Mouse (Mus musculus) midbrain, embryonic 10.5 days (tissue): Measurements from ENCODE around the gene Tmem186. TPM values are rescaled to one million over a fixed set of nuclear protein-coding genes. Genes with fewer than 3 reads are reported as not detected.

ENCODE experiments used
- DNase-seq: peaks from one replicate; pipeline ENCODE4 v3.0.0-alpha.2; 2017; ENCODE audit warnings: low spot score
- H3K27ac ChIP-seq: fragments of 300-500 bp; sonication (generic); replicated peaks from 2 replicates; pipeline ENCODE4 v1.5.1; 2016; ENCODE audit warnings: mild to moderate bottlenecking
- H3K27me3 ChIP-seq: fragments of 300-500 bp; sonication (generic); 2 replicates; pipeline ENCODE4 v1.6.1; 2016; ENCODE audit warnings: low read depth, mild to moderate bottlenecking; ENCODE audit not compliant: poor library complexity, severe bottlenecking
- H3K36me3 ChIP-seq: fragments of 300-500 bp; sonication (generic); 2 replicates; pipeline ENCODE4 v1.6.1; 2016; ENCODE audit warnings: mild to moderate bottlenecking, moderate library complexity
- H3K4me1 ChIP-seq: fragments of 300-500 bp; sonication (generic); 2 replicates; pipeline ENCODE4 v1.6.1; 2016
- H3K4me3 ChIP-seq: fragments of 300-500 bp; sonication (generic); 2 replicates; pipeline ENCODE4 v1.5.1; 2016; ENCODE audit warnings: mild to moderate bottlenecking, moderate library complexity
- H3K9me3 ChIP-seq: fragments of 300-500 bp; sonication (generic); replicated peaks from 2 replicates; pipeline ENCODE4 v1.6.1; 2016; ENCODE audit warnings: mild to moderate bottlenecking
- WGBS: fragments of 180-500 bp; shearing (Covaris S2); methylation state at CpG from one replicate; pipeline ENCODE4 v1.1.7; 2016; 5-methylcytosine and 5-hydroxymethylcytosine counted together
- polyA plus RNA-seq: library from polyadenylated mRNA; unstranded; fragments of >200 nt; fragmentation: Nextera tagmentation; extraction: Ambion mirVana; gene quantifications from 2 replicates; pipeline ENCODE4 v1.2.1, GENCODE M21; 2016

Tmem186 gene
- polyA plus RNA-seq, 1 experiment from 2014 or later = 25.7 TPM

DNA sequence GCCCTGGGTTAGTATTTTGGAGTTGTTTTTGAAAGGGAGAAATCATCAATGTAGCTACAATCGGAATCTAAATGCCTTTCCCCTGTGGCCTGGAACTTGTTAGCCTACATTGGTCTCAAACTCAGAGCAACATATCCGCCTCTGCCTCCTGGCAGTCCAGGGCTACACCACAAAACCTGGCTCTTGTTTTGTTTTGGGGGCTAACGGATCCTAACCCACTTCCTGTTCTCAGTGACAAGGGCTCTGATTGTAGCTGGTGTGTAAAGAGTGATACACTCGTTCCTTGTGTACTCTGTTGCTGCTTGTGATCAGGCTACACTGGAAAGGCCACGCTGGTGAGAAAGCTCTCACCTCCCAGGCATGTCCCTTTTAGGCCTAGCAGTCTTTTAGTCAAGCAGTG lies 6.1 kb downstream of the Tmem186 start:
- no peak for DNase-seq
- 91% methylated on average over 5 of the region's 5 CpGs for WGBS
- H3K36me3 ChIP-seq = peaks cover 44% of the 10 kb centered on the region
- H3K4me1 ChIP-seq = peaks cover 13% of the 10 kb centered on the region
- no peaks in the 10 kb centered on the region for H3K27me3 ChIP-seq
- H3K4me3 ChIP-seq = no peak overlapping the region
- no peak overlapping the region for H3K27ac ChIP-seq
- H3K9me3 ChIP-seq = no peaks in the 10 kb centered on the region

DNA sequence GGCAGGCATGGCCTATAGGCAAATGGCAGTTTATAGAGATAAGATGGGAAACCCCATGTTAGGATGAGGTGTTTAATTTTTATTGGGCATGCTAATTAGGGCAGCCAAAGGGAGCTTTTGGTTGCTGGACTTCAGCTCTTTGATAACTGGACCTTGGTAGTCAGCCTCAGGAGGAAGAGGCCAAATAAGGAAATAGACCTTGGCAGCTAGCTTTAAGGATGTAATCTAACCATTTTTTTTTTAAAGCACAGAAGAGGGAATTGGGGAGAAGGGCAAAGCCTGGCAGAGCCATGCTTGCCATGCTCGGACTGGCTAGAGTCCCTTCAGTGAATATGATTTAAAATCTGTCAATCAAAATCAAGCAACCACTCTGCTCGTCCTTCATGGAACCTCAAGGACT lies 7.1 kb downstream of the Tmem186 start:
- Histone ChIP-seq H3K9me3 (no peaks in the 10 kb centered on the region), H3K4me1 (peaks cover 3% of the 10 kb centered on the region), H3K27ac (no peak overlapping the region), H3K27me3 (no peaks in the 10 kb centered on the region), H3K36me3 (peaks cover 39% of the 10 kb centered on the region), H3K4me3 (no peak overlapping the region)
- 96% methylated on average over 2 of the region's 2 CpGs for WGBS
- no peak for DNase-seq

DNA sequence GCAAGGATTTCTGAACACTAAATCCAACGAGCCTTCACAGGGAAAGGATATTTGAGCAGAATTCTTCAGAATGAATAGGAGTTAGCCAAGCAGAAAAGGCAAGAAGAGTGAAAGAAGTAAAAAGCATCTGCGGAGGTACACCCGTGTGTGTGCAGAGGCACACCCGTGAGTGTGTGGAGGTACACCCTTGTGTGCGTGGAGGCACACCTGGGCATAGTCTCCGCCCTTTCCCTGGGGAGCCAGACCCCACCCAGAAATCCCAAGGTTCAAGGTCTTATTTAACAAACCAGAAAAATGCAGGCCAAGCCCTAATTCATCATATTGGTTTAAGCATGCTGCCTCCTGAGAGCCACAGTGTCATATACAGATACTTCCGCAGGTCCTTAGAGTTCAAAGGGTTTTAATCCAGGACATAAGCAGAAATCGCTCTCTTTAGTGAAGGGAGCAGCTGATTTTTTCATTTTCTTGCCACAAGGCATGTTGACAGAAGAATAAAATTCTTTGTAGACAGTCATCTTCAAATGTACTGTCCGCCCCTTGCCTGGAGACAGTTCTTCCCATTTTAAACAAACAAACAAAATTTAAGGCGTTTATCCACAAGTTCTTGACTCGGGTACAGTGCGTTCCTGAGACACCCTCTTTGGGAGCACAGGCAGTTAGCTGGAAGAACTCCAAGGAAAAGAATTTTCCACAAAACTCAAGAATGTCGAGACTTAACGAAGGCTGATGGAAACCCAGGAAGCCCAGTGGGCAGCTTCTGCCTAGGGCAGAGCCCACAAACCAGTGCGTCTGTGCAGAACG lies 17.0 kb downstream of the Tmem186 start:
- 0 out of 2 replicates have a peak, but pooled peaks cover 6% of the 10 kb centered on the region for H3K36me3 ChIP-seq
- H3K27ac ChIP-seq = no peak overlapping the region
- peaks cover 4% of the 10 kb centered on the region; the same call in 1 of the 2 replicates for H3K9me3 ChIP-seq
- H3K4me3 ChIP-seq = no peak overlapping the region
- DNase-seq = no peak
- H3K4me1 ChIP-seq = peaks cover 21% of the 10 kb centered on the region
- WGBS = 82% methylated on average over 16 of the region's 16 CpGs
- peaks cover 27% of the 10 kb centered on the region for H3K27me3 ChIP-seq

DNA sequence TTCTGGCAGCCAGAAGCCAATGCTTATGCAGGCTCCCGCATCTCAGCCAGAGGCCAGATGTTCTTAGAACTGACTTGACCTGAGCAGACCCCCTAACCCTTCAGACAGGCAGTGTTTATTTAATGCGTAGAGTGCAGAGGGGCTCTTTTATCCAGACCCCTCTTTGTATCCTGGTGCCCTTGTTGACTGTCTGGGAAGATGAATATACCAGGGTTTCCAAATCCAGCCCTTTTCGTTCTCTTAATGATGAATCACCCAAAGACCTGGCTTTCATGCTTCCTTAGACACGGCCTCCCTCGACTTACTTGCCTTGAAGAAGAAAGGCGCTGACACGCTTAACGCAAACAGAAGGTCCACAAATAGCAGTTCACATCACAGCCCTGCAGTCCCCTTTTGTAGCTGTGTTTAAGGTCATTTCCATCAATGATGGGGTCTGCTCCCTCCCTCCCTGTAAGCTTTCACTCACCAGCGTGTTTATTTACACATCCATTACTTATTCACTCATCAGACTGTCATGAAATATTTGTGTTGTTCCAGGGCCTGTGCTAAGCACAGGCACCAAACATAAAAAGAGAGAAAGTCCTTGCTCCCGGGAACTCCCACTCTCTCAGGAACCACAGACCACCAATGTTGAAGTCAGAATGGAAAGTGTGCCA lies 17.7 kb downstream of the Tmem186 start:
- H3K9me3 ChIP-seq = peaks cover 4% of the 10 kb centered on the region; the same call in 1 of the 2 replicates
- peaks cover 27% of the 10 kb centered on the region for H3K27me3 ChIP-seq
- peaks cover 21% of the 10 kb centered on the region for H3K4me1 ChIP-seq
- DNase-seq = peak; percentile 28
- no peak overlapping the region for H3K4me3 ChIP-seq
- 0 out of 2 replicates have a peak, but pooled peaks cover 6% of the 10 kb centered on the region for H3K36me3 ChIP-seq
- H3K27ac ChIP-seq = 0 out of 2 replicates have a peak overlapping the region, but pooled peaks have one; percentile 10
- WGBS = 43% methylated on average over 10 of the region's 10 CpGs

DNA sequence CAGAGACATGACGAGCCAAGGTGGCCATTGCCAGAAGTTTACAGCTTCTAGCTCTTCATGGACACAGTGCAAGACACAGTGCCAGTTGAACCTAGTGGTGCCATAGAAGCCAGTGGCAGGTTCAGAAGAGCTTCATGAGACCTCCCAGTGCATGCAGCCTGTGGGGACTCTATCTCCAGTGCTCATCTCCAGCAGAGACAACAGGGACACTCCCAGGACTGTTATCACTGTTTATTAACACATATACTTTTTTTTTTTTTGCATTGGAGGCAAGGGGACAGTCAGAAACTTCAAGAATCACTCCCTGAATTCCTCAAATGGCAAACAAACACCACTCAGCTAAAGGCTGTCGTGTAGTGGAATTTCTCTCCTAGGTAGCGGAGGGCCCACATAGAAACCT lies 24.1 kb downstream of the Tmem186 start:
- no peak for DNase-seq
- no peak overlapping the region for H3K4me3 ChIP-seq
- H3K36me3 ChIP-seq = no peaks in the 10 kb centered on the region
- no peak overlapping the region for H3K27ac ChIP-seq
- no peaks in the 10 kb centered on the region for H3K9me3 ChIP-seq
- H3K4me1 ChIP-seq = no peaks in the 10 kb centered on the region
- 88% methylated on average over 3 of the region's 3 CpGs for WGBS
- peaks cover 14% of the 10 kb centered on the region for H3K27me3 ChIP-seq

DNA sequence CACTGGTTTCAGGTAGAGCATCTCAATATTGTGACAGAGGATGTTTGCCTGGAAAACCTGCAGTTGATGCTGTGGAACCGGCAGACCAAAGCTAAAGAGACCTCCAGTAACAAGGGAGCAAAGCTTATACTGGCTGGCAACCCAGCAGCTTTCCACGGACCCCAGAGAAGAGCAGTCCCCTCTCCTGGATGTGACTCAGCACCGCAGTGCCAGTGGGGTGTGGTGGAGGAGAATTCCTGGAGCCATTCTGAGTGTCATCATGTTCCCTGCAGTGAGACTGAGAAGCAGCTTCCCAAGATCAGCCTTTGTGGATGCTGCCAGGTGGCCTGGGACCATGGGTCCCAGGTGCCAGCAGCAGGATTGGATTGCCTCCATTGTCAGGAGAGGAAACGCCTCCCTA lies 24.5 kb downstream of the Tmem186 start:
- 91% methylated on average over 4 of the region's 4 CpGs for WGBS
- H3K36me3 ChIP-seq = no peaks in the 10 kb centered on the region
- H3K9me3 ChIP-seq = no peaks in the 10 kb centered on the region
- H3K4me3 ChIP-seq = no peak overlapping the region
- no peaks in the 10 kb centered on the region for H3K4me1 ChIP-seq
- H3K27me3 ChIP-seq = peaks cover 11% of the 10 kb centered on the region
- no peak overlapping the region for H3K27ac ChIP-seq
- no peak for DNase-seq

DNA sequence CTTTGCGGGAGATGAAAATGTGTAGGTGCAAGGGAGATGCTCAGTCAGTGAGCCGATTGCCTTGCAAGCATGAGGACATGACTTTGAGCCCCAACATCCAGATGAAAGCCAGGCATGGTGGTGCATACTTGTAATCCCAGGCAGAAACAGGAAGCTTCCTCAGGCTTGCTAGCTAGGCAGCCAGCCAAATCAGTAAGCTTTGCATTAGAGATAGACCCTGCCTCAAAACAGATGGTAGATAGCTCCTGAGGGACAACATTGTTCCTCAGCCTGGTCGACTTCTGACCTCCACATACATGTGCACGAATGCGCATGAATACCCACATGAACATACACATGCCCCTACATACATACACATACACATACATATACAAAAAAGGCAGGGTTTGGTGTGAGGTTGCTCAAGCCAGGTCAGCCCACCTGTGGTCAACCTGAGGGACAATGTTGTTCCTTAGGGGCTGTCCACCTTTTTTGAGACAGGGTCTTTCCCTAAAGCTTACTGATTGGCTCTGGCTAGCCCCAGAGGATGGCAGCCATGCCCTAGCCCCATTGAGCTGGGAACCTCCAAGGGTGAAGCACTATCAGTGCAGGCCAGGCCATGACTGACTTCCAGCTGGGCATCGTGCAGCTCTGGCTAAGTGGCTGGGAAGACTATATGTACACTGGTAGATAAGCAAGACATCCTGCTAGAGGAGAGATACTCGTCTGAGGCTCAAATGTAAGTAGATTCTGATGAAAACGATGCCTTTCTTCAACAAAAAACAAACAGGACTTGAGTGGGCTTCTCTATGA lies 25.1 kb downstream of the Tmem186 start:
- Histone ChIP-seq H3K9me3 (no peaks in the 10 kb centered on the region), H3K4me3 (no peak overlapping the region), H3K27me3 (peaks cover 4% of the 10 kb centered on the region), H3K4me1 (no peaks in the 10 kb centered on the region), H3K36me3 (no peaks in the 10 kb centered on the region), H3K27ac (no peak overlapping the region)
- DNase-seq = no peak
- WGBS = 89% methylated on average over 8 of the region's 8 CpGs

DNA sequence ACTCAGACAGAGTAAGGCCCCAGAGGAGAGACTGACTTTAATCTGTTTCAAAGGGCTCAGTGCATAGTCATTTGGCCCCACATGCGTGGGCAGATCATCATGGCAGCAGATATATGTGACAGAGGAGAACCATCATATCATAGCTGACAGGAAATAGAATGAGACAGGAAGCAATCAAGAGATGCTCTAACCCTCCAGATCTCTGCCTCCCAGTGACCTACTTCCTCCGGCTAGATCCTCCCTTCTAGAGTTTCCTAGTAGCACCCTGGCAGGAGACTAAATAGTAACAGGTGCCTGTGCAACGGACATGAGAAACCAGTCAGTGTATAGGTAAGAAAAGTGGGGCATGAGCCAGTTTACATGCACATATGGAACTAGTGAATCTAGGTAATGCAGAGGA lies 27.1 kb downstream of the Tmem186 start:
- H3K36me3 ChIP-seq = no peaks in the 10 kb centered on the region
- peaks cover 2% of the 10 kb centered on the region; the same call in 1 of the 2 replicates for H3K4me1 ChIP-seq
- no peak overlapping the region for H3K4me3 ChIP-seq
- no peaks in the 10 kb centered on the region for H3K27me3 ChIP-seq
- H3K9me3 ChIP-seq = no peaks in the 10 kb centered on the region
- H3K27ac ChIP-seq = no peak overlapping the region
- WGBS = 78% methylated on average over 3 of the region's 3 CpGs
- DNase-seq = no peak

DNA sequence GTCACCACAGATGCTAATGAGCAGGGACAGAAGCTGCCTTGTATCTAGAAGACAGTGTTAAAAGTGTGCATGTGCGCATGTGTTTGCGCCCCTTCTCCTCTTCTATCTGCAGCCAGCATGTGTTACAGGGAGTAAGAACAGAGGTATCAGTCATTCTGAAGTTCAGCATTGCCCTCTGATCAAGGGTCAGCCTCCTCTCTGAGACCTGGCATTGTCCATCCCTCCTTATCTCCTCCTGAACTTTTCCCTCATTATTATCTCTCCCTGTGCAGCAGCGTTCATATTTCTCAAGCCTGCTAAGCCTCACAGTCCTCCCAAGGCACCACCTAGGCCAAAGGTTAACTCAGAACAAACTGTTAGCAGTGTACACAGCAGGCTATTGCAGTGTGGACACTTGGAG lies 33.7 kb downstream of the Tmem186 start:
- H3K9me3 ChIP-seq = no peaks in the 10 kb centered on the region
- no peaks in the 10 kb centered on the region for H3K27me3 ChIP-seq
- DNase-seq = no peak
- WGBS = 90% methylated on average over 3 of the region's 3 CpGs
- no peaks in the 10 kb centered on the region for H3K36me3 ChIP-seq
- H3K27ac ChIP-seq = no peak overlapping the region
- H3K4me1 ChIP-seq = peaks cover 5% of the 10 kb centered on the region; the same call in 1 of the 2 replicates
- no peak overlapping the region for H3K4me3 ChIP-seq

DNA sequence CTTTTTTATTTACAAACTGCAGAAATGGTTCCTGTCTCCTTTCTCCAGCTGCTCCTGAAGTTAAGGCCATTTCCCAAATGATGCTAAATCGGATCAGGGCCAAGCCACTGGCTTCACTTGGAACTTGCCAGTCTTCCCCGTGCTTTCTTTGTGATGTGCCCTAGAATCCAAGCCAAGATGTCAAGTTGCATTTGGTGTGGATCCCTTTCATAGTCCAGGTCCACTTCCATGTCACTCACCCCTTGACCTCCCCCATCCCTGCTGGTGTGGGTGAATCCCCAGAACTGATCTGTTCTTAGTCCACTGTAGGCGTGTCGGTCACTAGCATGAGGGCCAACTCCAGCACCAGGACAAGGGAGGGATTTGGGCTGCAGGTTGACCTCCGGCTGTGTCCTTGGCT lies 40.0 kb downstream of the Tmem186 start:
- Histone ChIP-seq H3K4me3 (no peak overlapping the region), H3K4me1 (0 out of 2 replicates have a peak, but pooled peaks cover 2% of the 10 kb centered on the region), H3K27ac (no peak overlapping the region), H3K9me3 (no peaks in the 10 kb centered on the region), H3K27me3 (no peaks in the 10 kb centered on the region), H3K36me3 (no peaks in the 10 kb centered on the region)
- DNase-seq = no peak
- WGBS = 85% methylated on average over 5 of the region's 5 CpGs

DNA sequence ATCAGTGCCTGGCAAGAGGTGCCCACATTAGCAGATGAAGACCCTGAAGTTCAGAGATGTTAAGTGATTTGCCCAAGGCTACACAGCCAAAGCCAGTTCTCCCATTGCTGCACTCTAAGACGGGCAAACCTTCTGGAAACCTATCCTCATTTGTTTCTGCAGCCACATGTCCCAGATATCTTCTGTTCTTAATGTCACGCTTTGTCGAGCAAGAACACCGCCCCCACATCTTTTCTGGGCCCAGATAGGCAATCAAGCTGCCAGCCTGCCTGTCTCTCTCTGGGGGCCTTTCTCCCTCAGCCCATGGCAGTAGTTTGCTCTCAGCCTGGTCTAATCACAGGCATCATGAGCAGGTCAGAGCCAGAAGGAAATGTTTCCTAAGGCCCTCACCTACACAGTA lies 41.2 kb downstream of the Tmem186 start:
- Histone ChIP-seq H3K27ac (no peak overlapping the region), H3K27me3 (no peaks in the 10 kb centered on the region), H3K9me3 (no peaks in the 10 kb centered on the region), H3K36me3 (no peaks in the 10 kb centered on the region), H3K4me1 (0 out of 2 replicates have a peak, but pooled peaks cover 2% of the 10 kb centered on the region), H3K4me3 (no peak overlapping the region)
- 73% methylated on average over 4 of the region's 4 CpGs for WGBS
- DNase-seq = no peak

DNA sequence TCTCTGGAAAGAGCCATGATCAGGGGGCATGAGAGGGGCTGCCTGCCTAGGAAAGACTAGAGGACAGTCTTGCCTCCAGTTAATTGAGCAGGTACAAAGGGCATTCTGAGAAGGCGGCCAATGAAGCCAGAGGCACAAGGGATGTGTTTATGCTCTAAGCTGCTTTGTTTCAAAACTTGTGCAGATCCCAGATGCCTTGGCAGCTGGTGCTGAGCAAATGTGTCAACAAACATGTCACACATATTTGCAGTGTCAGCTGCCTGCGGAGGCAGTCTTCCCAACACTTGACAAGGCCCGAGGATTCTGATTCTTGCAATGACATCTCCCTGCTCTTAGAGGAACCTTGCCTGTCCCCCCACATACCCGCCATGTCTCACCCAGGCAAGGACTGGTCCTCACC lies 42.1 kb downstream of the Tmem186 start:
- WGBS = 71% methylated on average over 4 of the region's 4 CpGs
- Histone ChIP-seq H3K9me3 (no peaks in the 10 kb centered on the region), H3K4me3 (no peak overlapping the region), H3K27me3 (no peaks in the 10 kb centered on the region), H3K4me1 (0 out of 2 replicates have a peak, but pooled peaks cover 2% of the 10 kb centered on the region), H3K36me3 (no peaks in the 10 kb centered on the region), H3K27ac (no peak overlapping the region)
- DNase-seq = no peak
